Mouse (Mus musculus): ENCODE results near the gene Mmrn2.

- TF ChIP-seq POLR2A (IDR thresholded peaks at IDR 0.05; ENCODE audit: insufficient read depth, low read length) (no peak), CTCF (IDR thresholded peaks at IDR 0.05; ENCODE audit: low read depth, low read length) (no peak), EP300 (IDR thresholded peaks at IDR 0.05; ENCODE audit: insufficient read depth, low read depth, low read length) (no peak)
Measured at GRCm38 (mm10) chr14:34362135-34362534, 13.1 kb upstream of the Mmrn2 start.

Data from ES-Bruce4 (cell line).